Mouse (Mus musculus): Measurements from ENCODE around the gene Bfsp2.

The Bfsp2 gene

DNA sequence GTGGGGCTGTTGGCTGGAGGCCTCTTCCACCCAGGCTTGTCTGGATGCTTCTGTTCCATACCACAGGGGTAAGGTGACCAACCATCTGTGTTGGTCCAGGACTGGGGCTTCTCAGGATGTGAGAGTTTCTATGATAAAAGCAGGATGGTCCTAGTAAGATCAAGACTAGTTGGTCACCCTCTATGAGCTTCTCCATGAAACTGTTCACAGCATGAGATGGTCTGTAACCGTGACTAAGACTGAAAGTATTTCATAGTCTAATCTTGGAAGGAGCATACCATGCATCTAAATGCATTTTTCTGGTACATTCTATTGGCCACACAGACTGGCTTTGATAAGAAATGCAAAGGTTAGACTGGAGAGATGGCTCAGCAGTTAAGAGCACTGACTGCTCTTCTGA lies 96.6 kb downstream of the Bfsp2 start:
- DNase-seq (ENCODE audit: low spot score in 2 of 2): no peak

- no peak for DNase-seq (ENCODE audit: low spot score in 2 of 2)
Measured at GRCm38 (mm10) chr9:103382989-103383388, 97.2 kb downstream of the Bfsp2 start.

DNA sequence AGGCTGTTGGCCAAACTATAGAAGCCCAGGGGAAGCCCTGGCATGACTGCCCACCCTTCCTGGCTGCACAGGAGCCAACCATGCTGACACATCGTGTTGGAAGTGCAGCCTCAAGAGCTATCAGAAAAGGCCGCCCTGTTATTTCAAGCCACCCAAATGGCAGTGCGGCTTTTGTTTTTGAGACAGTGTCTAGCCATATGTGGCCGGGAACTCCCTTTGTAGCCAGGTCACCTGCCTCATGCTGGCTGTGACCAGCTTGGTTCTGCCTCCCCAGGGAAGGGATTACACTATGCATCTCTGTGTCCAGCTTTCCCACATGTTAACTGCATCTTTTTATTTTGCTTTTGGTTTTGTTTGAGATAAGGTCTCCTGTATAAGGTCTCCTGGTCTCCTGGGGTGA lies 99.7 kb downstream of the Bfsp2 start:
- DNase-seq (ENCODE audit: low spot score in 2 of 2): no peak

DNA sequence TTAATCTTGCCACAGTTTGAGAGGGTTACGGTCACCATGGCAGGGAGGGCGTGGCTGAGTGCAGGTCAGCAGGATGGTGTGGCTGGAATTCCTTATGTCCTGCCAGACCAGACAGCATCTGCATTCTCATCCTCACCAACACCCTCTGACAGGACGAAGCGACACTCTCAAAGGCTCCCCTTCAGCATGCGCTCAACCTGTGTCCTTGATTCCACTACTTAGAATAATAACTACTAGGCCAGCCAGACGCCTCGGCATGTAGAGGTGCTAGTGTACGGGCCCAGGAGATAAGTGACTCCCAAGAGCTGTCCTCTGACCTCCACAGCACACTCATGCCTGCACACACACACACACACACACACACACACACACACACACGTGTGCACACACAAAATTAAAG lies 101.0 kb downstream of the Bfsp2 start:
- DNase-seq (ENCODE audit: low spot score in 2 of 2): no peak

DNA sequence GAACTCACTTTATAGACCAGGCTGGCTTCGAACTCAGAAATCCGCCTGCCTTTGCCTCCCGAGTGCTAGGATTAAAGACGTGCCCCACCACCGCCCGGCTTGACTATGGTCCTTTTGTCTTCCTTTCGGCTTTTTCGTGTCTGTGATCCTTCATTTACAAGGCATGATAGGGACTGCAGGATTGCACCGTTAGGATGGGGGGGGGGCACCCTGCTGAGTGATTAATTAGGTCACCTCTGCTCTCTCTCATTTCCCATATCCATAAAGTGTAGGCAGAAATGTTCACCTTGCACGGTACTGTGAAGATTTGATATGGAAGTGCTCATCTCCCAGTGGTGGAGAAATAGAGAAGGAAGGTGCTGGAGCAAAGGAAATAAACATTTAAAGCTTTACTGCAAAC lies 101.5 kb downstream of the Bfsp2 start:
- no peak for DNase-seq (ENCODE audit: low spot score in 2 of 2)

- DNase-seq (ENCODE audit: low spot score in 2 of 2): no peak
Measured at GRCm38 (mm10) chr9:103376346-103377320, 103.6 kb downstream of the Bfsp2 start.

Measured in spleen, postnatal 14 days (tissue).